Mouse (Mus musculus) CH12.LX (cell line): Measurements from ENCODE around the gene Carf. TPM values are rescaled to one million over a fixed set of nuclear protein-coding genes. Genes with fewer than 3 reads are reported as not detected.
A peak's percentile ranks its signal among the peaks of the same experiment; 100 is the strongest.

Experiments
- DNase-seq: peaks from one replicate; pipeline ENCODE4 v3.0.0-alpha.2; 2013; ENCODE audit errors: extremely low read depth
- H3K27ac ChIP-seq: 2 replicates; pipeline ENCODE4 v1.5.1; 2012; ENCODE audit warnings: low read depth, mild to moderate bottlenecking, control low read depth, moderate library complexity; ENCODE audit not compliant: insufficient read depth
- H3K27me3 ChIP-seq: replicated peaks from 2 replicates; pipeline ENCODE3; 2012; ENCODE audit warnings: inconsistent platforms
- H3K36me3 ChIP-seq, 2 experiments: replicated peaks in 1 of 2; 2 replicates each; pipeline versions ENCODE3 to v1.6.1; 2012; ENCODE audit warnings: inconsistent platforms in 1 of 2, low read length in 1 of 2, mild to moderate bottlenecking in 1 of 2, mixed read lengths in 1 of 2, moderate library complexity in 1 of 2; ENCODE audit not compliant: control insufficient read depth in 1 of 2, insufficient read depth in 1 of 2
- H3K4me1 ChIP-seq, 2 experiments: 2 replicates each; pipeline ENCODE4 v1.6.1; 2012; ENCODE audit warnings: inconsistent platforms in 1 of 2, moderate library complexity in 1 of 2; ENCODE audit not compliant: insufficient read depth in 2 of 2, control insufficient read depth in 1 of 2
- H3K4me2 ChIP-seq: 2 replicates; pipeline ENCODE4 v1.6.1; 2012; ENCODE audit warnings: low read depth, mild to moderate bottlenecking, control low read depth; ENCODE audit not compliant: poor library complexity, insufficient read depth, severe bottlenecking
- H3K4me3 ChIP-seq, 3 experiments: fragments of 150-350 bp in 1 of 3; sonication (generic) in 1 of 3; replicated peaks in 1 of 3; 2 replicates each; pipeline versions ENCODE3 to v1.5.1; 2011 to 2012; ENCODE audit warnings: low read depth in 2 of 3, low read length in 2 of 3, mild to moderate bottlenecking in 2 of 3, moderate library complexity in 2 of 3, control low read depth in 1 of 3, improper control_type of control experiment in 1 of 3, inconsistent platforms in 1 of 3, mixed read lengths in 1 of 3; ENCODE audit not compliant: poor library complexity in 1 of 3
- H3K79me2 ChIP-seq: replicated peaks from 2 replicates; pipeline ENCODE4 v1.6.1; 2012; ENCODE audit warnings: mild to moderate bottlenecking, moderate library complexity; ENCODE audit not compliant: control insufficient read depth, poor library complexity, insufficient read depth, severe bottlenecking; ENCODE audit errors: extremely low read depth
- H3K9ac ChIP-seq: 2 replicates; pipeline ENCODE4 v1.6.1; 2012; ENCODE audit warnings: low read depth, mild to moderate bottlenecking, control low read depth, moderate library complexity; ENCODE audit not compliant: insufficient read depth
- H3K9me3 ChIP-seq: replicated peaks from 2 replicates; pipeline ENCODE3; 2012; ENCODE audit warnings: low read length, inconsistent platforms, mixed read lengths
- CHD2 ChIP-seq: IDR thresholded peaks from 2 replicates; pipeline ENCODE4 v1.6.1; 2011; ENCODE audit warnings: low read length, improper control_type of control experiment
- EP300 ChIP-seq: IDR thresholded peaks from 2 replicates; pipeline ENCODE4 v1.6.1; 2011; ENCODE audit warnings: low read length, improper control_type of control experiment
- ETS1 ChIP-seq: conservative IDR thresholded peaks from 2 replicates; pipeline ENCODE4 v1.6.1; 2012; ENCODE audit warnings: low read depth, mild to moderate bottlenecking, inconsistent platforms, low read length, improper control_type of control experiment, moderate library complexity
- IRF4 ChIP-seq: IDR thresholded peaks from 2 replicates; pipeline ENCODE4 v1.6.1; 2014; ENCODE audit warnings: low read depth, mild to moderate bottlenecking, inconsistent platforms, low read length, improper control_type of control experiment
- MEF2A ChIP-seq: IDR thresholded peaks from 2 replicates; pipeline ENCODE4 v1.6.1; 2014; ENCODE audit warnings: low read depth, mild to moderate bottlenecking, inconsistent platforms, low read length, improper control_type of control experiment, borderline replicate concordance
- MXI1 ChIP-seq: IDR thresholded peaks from 2 replicates; pipeline ENCODE4 v1.6.1; 2011; ENCODE audit warnings: mild to moderate bottlenecking, low read depth, low read length, improper control_type of control experiment
- NRF1 ChIP-seq: IDR thresholded peaks from 2 replicates; pipeline ENCODE4 v1.6.1; 2014; ENCODE audit warnings: low read depth, mild to moderate bottlenecking, inconsistent platforms, low read length, improper control_type of control experiment, moderate library complexity
- RCOR1 ChIP-seq: conservative IDR thresholded peaks from 2 replicates; pipeline ENCODE4 v1.6.1; 2012; ENCODE audit warnings: low read depth, mild to moderate bottlenecking, inconsistent platforms, low read length, improper control_type of control experiment
- TBP ChIP-seq: conservative IDR thresholded peaks from 2 replicates; pipeline ENCODE4 v1.6.1; 2011; ENCODE audit warnings: low read depth, low read length, improper control_type of control experiment
- ZNF384 ChIP-seq: IDR thresholded peaks from 2 replicates; pipeline ENCODE4 v1.6.1; 2012; ENCODE audit warnings: low read depth, low read length, improper control_type of control experiment, inconsistent platforms
- dilution Hi-C: fragments of 300-500 bp; cut with MboI; formaldehyde crosslinking; loops from 2 replicates; pipeline ENCODE4 v1.14.3; 2020; ENCODE audit warnings: low sequenced_read_pairs; ENCODE audit not compliant: extremely low pct_unique_long_range_greater_than_20kb, extremely low pct_ligation_motif_present
- in situ Hi-C: fragments of 300-500 bp; cut with MboI; formaldehyde crosslinking; loops from 3 replicates; pipeline ENCODE4 v1.14.3; 2019; ENCODE audit warnings: low sequenced_read_pairs, low pct_ligation_motif_present, low pct_unique_long_range_greater_than_20kb, mixed read lengths
- polyA plus RNA-seq: library from polyadenylated mRNA; unstranded; fragments of >175 nt; gene quantifications from 2 replicates; pipeline ENCODE4 v1.2.1, GENCODE M21; 2012; ENCODE audit warnings: low read depth; ENCODE audit not compliant: insufficient read length
- total RNA-seq, 2 experiments: library from RNA; depleted of rRNA; stranded (reverse); fragments of 300-350 nt in 1 of 2; fragments of >200 nt in 1 of 2; gene quantifications; 2 replicates each; pipeline ENCODE4 v1.2.3; 2012 to 2014

The Carf gene
- total and polyA plus RNA-seq, 3 experiments = 3.0 to 3.3 (median 3.2) TPM

DNA sequence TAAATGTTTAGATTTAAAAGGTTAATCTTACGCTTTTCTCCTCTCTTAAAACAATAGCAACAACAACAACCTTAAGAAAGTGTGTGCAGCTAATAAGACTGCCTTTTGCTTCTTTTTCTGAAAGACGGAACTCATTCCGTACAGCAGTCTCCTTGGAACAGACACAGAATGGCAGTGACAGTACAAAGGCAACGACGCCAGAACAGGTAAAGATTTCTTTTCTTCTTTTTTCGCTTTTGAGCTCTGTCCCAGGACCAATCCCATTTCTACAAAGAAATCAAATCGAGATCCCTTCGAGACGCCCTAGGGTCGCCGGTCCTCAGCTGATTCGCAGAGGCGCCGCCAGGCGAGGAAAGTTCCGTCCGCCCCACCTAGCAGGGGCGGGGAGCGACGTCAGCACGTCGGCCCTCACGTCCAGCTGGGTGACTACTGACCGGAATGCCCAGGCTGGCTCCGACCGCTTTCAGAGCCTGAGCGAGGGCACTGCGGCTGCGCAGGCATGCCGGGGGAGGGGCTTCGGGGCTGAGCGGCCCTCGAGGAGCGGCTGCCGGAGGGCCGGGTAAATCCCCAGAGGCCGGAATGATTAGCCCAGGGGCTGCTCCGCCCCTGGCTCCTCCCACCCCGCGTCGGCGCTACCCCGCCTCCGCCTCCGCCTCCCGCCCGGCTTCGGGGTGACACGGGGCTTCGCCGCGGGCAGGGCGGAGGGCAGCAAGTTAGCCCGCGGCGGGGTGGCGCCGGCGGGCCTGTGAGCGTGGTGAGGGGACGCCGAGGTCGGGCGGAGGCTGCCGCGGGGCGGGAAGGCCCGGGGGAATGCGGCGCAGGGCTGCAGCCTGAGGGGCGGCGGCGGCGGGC, 82.1 kb downstream of the Carf start, which contains the start of gene Nbeal1 (continued):
- peak; percentile 100 for TF ChIP-seq NRF1
- 0 out of 2 replicates have a peak, but pooled peaks have one; percentile 32 for TF ChIP-seq TBP

DNA sequence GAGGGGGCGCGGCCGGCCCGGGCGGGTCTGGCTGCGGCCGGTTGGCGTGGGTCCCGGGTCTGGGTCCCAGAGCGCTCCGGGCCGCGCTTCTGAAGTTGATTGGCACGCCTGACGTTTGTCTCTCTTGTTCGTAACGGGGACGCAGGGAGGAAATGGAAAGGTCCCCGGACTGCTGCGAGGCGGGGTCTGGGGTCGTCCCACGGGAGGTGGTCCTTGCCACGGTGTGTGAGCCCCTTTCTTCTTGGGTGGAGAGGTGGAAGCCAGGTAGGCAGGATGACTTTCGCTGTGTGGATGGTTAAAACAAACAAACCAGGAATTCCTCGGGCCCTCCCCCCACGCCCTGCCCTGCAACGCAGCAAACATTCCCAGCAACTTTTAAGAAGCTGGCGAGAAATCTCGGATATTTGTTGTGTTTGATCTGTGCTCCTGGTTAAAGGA, 82.8 kb downstream of the Carf start:
- H3K27me3 ChIP-seq = peaks cover 1% of the 10 kb centered on the region
- H3K4me2 ChIP-seq = peak overlapping the region; percentile 51
- peaks cover 0 to 6% of the 10 kb centered on the region in 2 experiments; a peak in 3 of 4 replicates for H3K4me1 ChIP-seq
- no peaks in the 10 kb centered on the region for H3K36me3 ChIP-seq
- H3K9ac ChIP-seq = peak overlapping the region; percentile 65
- 0 out of 2 replicates have a peak, but pooled peaks cover 1% of the 10 kb centered on the region for H3K79me2 ChIP-seq
- in situ Hi-C loops (no loop called here), dilution Hi-C loops (no loop called here)
- DNase-seq = peak; percentile 13
- H3K4me3 ChIP-seq = peak overlapping the region; percentile 77 to 86 (median 81)
- no peaks in the 10 kb centered on the region for H3K9me3 ChIP-seq
- H3K27ac ChIP-seq = peak overlapping the region; percentile 10; the same call in 1 of the 2 replicates
- TF ChIP-seq RCOR1 (no peak), MXI1 (peak; percentile 31; the same call in 1 of the 2 replicates)

GRCm38 (mm10) chr1:60188454-60188853, 90.4 kb downstream of the Carf start:
- Histone ChIP-seq H3K9ac (no peak overlapping the region), H3K9me3 (no peaks in the 10 kb centered on the region), H3K79me2 (no peaks in the 10 kb centered on the region), H3K4me1 (no peaks in the 10 kb centered on the region), H3K4me2 (no peak overlapping the region), H3K4me3 (no peak overlapping the region), H3K27me3 (no peaks in the 10 kb centered on the region), H3K27ac (no peak overlapping the region), H3K36me3 (no peaks in the 10 kb centered on the region)
- in situ Hi-C loops (no loop called here), dilution Hi-C loops (no loop called here)
- TF ChIP-seq ETS1 = no peak
- no peak for TF ChIP-seq CHD2
- peak; percentile 40; the same call in 1 of the 2 replicates for TF ChIP-seq ZNF384
- TF ChIP-seq IRF4 = peak; percentile 70; the same call in 1 of the 2 replicates
- peak; percentile 43; the same call in 1 of the 2 replicates for TF ChIP-seq EP300
- peak; percentile 87 for TF ChIP-seq MEF2A
- no peak for DNase-seq
